Mouse (Mus musculus) thymus, adult 18-20 months (tissue): ENCODE measurements around the gene Lmf2.

Source experiments
- DNase-seq, 2 experiments: peaks; one replicate each; pipeline ENCODE4 v3.0.0; 2022; ENCODE audit warnings: mixed read lengths in 2 of 2

The Lmf2 gene

DNA sequence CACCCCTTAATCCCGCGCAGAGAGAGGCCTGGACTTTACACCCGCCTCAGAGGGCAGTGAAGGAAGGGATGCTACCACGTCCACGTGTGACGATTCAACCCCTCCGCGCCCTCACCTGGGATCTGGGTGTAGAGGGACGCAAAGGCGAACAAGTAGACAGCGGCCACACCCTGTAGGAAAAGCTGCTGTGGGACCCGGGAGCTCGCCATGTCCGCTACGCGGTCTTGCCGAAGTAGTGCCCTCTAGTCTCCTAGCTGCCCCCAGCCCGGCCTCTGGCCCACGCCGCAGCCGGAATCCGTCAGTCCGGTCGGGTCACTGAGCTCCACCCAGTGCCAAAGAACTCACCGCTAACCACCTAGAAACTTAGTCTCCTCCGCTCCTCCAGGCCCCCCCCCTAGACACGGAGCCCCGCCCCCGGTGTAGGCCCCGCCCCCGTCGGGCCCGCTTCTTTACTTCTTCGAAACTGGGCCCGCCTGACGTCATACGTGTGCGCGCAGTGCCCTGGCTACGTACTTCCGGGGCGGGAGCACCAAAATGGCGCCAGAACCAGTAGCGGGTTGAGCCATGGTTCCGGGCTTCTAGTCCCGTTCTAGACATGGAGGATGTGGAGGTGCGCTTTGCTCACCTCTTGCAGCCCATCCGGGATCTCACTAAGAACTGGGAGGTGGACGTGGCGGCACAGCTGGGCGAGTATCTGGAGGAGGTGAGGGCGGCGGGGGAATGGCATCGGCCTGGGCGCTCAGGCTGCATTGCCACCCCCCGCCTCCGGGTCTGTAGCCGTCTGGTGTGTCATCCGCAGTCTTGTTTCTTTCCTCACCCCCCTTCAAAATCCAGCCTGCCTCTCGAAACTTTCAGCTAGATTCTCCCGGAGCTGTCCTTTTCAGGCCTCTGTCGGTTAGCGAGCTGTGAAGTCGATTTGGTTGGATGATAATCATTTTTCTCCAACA is at the start of gene Lmf2, which contains the start of gene Ncaph2:
Gene Lmf2 (minus strand): TSS at position 419 of the 947 bp plus-strand sequence.
Gene Ncaph2 (plus strand): TSS at position 479 of the 947 bp plus-strand sequence.
- peak; percentile 89 to 90 for DNase-seq

- no peak for DNase-seq
Observed at GRCm38 (mm10) chr15:89404831-89405623, 49.6 kb upstream of the Lmf2 start.

GRCm38 (mm10) chr15:89402471-89402870 is 47.0 kb upstream of the Lmf2 start:
- no peak for DNase-seq

- no peak for DNase-seq
Observed at GRCm38 (mm10) chr15:89399716-89400115, 44.3 kb upstream of the Lmf2 start.

DNA sequence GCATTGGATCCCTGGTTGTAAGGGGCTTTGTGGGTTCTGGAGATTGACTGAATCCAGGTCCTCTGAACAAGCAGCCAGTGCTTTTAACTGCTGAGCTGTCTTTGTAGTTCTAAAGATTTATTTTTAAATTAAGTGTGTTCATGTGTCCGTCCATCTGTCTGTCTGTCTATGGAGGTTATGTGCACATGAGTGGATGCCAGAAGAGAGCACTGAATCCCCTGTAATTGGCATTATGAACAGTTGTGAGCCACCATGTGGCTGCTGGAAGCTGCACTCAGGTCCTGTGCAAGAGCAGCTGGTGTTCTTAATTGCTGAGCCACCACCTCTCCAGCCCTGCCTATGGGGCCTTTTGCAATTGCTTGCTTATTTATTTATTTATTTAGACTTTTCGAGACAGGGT is 42.7 kb upstream of the Lmf2 start:
- DNase-seq: no peak

DNA sequence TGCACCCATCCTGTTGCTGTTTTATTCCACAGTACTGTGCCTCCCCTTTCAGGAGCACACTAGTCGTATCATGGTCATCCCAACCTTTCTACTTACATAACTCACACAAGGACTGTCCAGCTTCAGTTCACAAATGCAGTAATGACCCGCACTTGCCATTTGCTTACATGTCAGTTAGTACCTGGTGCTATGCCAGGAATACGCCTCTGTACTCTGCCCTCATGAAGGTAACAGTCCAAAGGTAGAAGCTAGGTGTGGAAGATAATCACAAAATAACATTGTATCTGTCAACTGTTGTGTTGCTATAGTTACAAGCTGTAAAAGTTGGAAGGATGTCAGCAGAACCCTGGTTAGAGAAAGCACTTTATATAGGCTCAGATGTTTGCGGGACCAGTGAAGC is 41.4 kb upstream of the Lmf2 start:
- no peak for DNase-seq

GRCm38 (mm10) chr15:89390081-89390480 is 34.6 kb upstream of the Lmf2 start:
- DNase-seq: no peak

- peak in 1 of 2 experiments; percentile 52 for DNase-seq
Observed at GRCm38 (mm10) chr15:89387127-89387526, 31.7 kb upstream of the Lmf2 start.

DNA sequence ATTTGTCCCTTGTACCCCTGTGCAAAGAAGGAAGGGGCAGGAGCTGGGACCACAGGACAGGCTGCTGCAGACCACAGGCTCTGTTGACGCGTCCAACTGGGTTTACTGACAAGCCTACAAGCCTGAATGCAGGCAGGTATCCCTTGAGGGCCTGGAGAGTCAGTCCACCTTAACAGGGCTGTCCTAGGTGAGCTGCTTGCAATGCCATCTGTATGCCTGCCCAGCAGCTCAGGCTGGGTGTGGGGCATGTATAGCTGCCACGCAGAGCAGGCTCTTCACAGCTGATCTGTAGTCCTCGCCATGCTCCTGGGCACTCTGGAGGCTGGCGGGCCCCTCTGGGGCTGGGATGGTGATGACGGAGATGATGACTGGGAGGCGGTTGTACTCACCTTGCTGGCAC is 29.2 kb upstream of the Lmf2 start, which contains the start of gene Klhdc7b:
Gene Klhdc7b (plus strand): TSS at position 301 of the 400 bp plus-strand sequence.
- DNase-seq: no peak

GRCm38 (mm10) chr15:89379429-89379828 is 24.0 kb upstream of the Lmf2 start:
- DNase-seq: no peak

DNA sequence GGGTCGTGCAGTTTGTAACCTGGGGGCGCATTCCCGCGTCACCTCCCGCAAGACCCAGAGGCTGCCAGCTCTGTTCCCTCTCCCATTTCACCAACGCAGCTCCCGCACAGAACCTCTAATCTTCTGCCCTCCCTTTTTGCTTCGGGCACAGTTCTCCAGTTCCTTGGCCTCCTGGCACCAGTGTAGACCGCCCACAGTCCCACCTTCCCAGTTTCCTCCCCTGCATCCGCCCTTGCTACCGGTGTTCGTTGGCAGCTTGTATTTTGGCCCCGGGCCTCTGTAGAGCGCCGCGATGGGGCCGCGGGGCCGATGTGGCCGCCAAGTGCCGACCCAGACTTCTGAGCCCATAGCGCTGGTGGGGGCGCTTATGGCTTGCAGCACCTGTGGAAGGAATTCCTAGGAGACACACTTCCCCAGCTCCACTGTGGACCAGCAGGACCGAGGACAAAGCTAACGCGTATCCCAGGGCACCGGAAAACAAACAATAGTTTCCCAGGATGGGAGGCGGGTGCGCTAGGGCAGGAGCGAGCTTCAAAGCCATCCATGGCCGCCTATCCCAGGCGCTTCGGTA is 23.5 kb upstream of the Lmf2 start, which contains the start of gene Odf3b:
Gene Odf3b (minus strand): TSS at position 452 of the 571 bp plus-strand sequence.
- DNase-seq: no peak

DNA sequence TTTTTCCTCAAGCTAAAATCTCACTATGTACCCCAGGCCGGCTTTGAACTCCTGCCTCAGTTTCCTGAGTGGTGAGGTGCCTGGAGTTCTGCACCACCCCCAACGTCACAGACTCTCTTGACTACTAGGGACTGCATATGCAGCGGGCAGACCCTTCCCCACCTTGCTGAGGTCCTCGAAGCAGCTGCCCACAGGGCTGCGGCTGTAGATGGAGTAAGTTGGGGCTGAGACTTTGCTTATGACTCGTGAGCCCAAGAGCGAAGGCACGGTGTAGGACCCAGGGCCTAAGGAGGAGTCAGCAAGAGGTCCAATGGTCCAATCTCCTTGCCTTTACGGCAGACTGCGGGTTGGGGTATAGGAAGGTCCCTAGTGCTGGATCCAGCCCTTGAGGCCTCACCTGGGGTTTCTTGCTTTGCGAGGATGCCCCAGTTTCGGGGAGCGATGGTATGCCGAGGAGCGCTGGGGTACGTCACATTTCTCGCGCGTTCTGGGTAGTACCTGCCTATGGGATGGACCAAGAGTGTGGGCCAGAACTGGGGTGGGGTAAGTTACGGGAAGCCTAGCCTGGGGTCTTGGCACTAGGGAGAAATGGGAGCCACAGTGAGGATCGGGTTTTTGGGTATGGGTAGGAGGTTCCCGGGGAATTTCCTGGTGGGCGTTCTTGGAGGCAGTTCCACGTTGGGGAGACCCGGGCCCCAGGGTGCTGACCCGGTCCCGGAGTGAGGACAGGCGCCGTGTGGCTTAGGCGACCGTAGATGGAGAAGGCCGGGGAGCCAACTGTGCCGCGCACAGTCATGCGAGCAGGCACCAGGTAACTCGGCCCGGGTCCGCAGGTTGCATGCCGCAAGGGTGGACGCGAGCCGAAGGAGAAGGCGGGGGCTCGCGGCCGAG is 22.7 kb upstream of the Lmf2 start:
- DNase-seq: no peak

GRCm38 (mm10) chr15:89377362-89377761 is 21.9 kb upstream of the Lmf2 start:
- no peak for DNase-seq

- DNase-seq: no peak
Observed at GRCm38 (mm10) chr15:89376957-89377356, 21.5 kb upstream of the Lmf2 start, which contains the start of gene Tymp. TSS of gene Tymp (minus strand) at chr15:89377039.

DNA sequence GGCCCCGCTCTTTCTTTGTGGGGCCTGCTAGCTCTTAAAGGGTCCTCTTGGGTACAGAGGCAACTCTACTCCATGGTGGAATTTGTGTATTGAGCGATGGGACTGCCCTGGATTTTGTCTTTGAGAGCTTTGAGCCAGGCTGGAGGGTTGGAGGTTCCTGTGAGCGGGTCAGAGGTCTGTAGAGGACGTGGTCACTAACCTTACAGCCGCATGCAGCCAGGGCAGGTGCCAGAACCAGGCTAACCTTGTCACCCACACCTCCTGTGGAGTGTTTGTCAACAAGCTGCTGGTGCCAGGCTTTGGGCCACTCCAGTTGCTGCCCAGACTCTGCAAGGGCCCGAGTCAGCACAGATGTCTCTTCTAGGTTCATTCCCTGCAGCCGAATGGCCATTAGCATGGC is 20.6 kb upstream of the Lmf2 start:
- no peak for DNase-seq

DNA sequence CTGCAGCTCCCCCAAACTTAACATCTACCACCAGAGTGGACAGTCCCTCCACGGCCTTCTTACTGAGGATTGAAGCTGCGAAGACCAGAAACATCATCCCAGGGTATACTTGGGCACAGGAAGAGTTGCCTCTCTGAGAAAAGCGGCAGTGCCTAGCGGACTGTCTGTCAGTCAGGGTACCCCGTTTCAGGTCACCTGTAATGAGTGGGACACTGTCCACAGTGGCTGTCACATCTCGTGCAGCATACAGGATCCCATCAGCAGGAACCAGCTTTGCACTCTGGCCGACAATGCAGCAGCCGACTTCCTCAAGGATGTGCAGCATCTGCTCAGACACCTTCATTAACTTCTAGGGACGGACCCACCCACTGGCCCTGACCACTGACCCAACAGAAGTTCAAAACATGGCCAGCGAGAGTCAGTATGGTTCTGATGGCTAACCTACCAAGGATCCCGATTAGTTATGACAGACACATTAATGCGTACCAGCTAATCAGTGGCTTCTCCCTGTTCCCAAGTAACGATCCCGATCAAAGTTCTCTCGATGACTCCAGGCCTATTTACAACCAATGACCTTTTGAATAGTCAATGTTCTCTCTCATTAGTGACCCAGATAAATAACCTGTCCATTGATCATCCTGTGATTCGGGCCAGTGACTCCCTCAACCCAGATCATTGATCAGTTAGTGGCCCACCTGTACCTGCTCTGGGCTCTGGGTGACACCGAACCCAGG is 19.5 kb upstream of the Lmf2 start:
- no peak for DNase-seq

DNA sequence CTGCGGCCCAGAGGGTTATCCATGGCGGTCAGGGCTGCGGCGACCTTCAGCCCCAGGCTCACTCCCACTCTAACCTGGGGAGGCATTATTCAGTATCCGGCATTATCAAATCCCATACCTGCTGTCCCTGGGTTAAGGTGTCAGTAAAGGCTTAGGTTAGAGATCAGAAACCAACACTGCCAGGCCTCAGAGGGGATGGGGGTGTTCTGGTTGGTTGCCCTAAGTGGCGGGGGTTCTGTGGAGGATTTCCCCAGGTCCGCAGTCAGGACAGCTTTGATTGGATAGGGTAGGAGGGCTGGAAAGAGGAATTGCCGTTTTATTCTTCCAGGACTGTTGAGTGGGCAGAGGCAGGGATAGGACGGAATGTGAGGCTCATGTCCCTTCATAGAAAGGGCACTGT is 18.9 kb upstream of the Lmf2 start:
- DNase-seq: no peak

DNA sequence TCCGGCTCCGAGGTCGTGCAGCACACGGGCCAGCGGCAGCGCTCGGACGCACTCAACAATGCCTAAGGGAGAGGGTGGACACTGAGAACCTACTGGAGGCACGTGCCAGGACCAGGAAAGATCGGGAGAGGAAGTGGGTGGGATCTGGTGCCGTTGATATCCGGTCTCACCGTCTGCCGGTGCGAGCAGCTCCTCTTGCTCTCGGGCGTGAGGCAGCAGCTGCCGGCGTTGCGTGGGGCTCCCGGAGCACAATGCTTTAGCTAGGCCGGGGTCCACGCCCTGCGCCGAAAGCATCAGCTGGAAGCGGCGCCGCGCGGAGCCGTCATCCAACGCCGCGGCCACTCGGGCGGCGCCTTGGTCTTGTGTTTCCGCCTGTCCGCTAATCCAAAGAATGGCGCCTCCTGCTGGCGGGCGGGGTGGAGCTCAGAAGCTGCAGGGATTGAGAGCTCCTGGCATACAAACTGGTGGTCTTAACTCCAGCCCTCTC is 18.3 kb upstream of the Lmf2 start, which contains the start of gene Sco2:
Gene Sco2 (minus strand): TSS at position 85 of the 487 bp plus-strand sequence.
- DNase-seq: peak; percentile 75 to 80

- peak; percentile 70 to 78 for DNase-seq
Observed at GRCm38 (mm10) chr15:89373027-89373761, 17.7 kb upstream of the Lmf2 start.

DNA sequence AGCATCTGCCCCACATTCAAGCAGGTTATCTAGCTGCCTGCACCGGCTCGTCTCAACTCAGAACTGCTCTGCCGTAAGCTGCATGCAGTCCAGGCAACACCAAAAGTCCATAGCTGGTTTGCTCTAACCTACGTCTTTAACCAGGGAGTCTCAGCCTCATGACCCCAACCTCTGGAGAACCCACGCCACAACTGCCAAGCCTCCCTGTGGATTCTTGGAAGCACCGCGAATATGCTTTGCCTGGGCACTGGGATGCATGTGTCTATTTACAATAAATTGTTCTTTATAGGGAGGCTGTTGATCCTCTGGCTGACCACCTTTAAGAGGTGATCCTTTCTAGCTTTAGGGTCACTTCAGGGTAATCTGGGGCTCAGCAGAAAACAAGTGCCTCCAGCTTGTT is 17.1 kb upstream of the Lmf2 start:
- DNase-seq: no peak
